Mouse (Mus musculus): ENCODE data around the gene Zfp277.

The Zfp277 gene

DNA sequence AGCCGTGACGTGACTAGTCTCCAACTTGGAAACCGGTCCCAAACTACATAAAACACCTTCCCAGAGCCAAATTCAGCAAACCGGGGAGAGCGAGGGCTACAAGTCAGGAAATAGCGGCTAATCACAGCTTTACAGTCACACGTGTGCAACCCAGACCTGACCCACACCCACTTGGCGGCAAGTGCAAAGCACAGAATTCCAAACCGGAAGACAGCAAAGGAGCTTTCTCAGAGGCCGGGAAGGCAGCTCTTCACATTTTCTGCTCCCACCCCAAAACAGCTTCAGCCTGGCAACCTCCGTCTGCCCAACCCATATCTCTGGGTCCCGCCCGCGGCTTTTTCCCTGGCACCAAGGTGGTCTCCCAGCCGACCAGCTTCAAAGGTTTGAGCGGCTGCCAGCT, 496 bp downstream of the Zfp277 start:
- peak; percentile 68 for DNase-seq (ENCODE audit: low read depth, low spot score)

DNA sequence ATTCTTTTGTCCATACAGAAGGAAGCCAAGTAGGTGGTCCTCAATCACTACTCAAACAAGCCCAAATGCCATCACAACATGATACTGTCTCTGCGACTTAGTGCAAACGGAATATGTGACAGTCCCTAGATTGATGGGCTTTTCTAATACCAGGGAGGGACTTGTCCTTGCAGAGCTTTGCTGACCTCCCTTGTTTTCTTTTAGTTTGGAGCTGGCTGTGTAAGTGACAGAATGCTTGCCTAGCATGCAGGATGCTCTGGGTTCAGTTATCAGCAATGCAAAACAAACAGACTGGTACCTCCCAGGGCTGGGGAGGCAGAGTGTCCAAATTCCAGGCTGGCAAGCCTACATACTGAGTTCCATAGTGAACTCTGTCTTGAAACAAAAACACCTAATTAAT, 7.7 kb downstream of the Zfp277 start:
- DNase-seq (ENCODE audit: low read depth, low spot score): no peak

DNA sequence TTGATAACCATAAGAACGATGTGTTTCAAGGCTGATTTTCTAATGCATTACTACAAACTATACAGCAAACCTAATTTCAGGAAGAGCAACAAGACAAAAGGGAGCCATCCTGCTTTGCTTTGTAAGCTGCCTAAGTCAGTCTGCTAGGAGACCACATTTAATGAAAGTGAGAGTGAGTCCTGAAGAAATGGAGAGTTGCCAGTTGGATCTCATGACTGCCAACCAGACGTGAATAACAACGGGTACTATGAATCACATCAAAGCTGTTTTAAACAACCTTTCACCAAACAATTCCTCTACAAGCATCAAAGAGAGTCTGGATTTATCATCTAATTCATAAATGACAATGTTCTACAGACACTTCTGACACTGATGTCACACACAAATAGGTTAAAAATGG, 11.6 kb downstream of the Zfp277 start:
- DNase-seq (ENCODE audit: low read depth, low spot score): no peak

- DNase-seq (ENCODE audit: low read depth, low spot score): no peak
These were observed 14.6 kb downstream of the Zfp277 start for GRCm38 (mm10) chr12:40431075-40431474.

- no peak for DNase-seq (ENCODE audit: low read depth, low spot score)
These were observed 15.7 kb downstream of the Zfp277 start for GRCm38 (mm10) chr12:40429976-40430375.

DNA sequence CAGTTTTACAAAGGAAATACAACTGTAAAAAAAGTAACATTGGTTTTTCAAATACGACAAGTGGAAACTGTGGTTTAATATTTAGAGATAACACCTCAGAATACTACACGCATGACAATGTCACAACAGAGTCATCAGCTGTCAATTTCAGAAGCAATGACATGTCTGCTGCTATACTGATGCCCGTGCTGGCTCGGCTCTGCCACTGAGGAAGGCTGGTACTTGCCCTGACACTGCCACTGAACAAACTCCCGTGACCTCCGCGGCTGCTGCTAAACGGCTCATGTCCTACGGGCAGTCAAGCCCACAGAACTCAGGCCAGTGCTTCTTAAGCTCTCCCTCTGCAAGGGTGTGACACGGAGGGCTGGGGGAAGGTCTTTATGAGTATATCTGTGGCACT, 18.1 kb downstream of the Zfp277 start:
- no peak for DNase-seq (ENCODE audit: low read depth, low spot score)

GRCm38 (mm10) chr12:40424991-40425390, 20.7 kb downstream of the Zfp277 start:
- DNase-seq (ENCODE audit: low read depth, low spot score): no peak

GRCm38 (mm10) chr12:40417257-40417656, 28.4 kb downstream of the Zfp277 start:
- no peak for DNase-seq (ENCODE audit: low read depth, low spot score)

DNA sequence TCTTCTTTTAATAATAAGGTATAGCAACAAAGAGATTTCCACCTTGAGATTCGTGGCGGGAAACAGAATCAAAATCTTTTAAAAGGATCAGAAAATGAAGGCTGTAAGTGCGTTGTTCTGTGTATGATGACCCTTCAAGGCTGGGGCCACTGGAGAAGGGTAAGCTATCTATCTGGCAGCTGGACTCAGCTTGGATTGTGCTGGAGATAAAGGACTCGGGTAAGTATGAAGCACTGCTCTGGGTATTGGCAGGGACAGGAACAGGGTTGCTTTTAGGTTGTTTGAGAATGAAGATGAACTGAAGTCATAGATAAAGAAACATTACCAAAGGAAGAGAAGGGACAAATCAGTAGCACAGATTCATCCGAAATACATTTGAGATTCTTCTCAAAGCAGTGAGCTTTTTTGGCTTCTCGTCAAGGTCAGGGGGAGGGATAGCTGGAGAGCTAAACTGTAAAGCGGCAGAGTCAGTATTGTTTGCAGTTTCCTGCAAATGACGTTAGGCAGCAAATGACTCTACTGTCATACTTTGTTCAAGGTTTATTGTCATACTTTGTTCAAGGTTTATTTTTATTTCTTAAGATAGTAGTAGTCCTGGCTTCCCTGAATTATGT, 30.3 kb downstream of the Zfp277 start:
- DNase-seq (ENCODE audit: low read depth, low spot score): no peak

GRCm38 (mm10) chr12:40414682-40415311, 30.9 kb downstream of the Zfp277 start:
- no peak for DNase-seq (ENCODE audit: low read depth, low spot score)

DNA sequence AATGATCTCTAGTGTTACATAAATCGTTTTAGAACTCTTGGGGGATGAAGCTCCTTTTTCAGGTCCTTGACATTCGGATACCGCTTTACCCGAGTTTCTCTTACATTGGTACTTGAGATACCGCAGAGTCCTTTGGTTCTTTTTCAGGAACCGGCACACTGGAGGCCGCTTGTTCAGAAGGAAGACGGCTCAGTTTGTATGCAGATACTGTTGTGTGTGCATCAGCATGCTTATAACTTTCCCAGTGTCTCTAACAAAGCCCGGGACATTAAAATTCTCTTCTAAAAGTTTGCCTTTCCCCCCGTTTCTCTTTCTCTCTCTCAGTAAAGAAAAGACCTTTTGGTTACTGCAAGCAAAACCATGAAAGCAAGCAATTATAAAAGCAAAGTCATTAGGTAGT, 45.9 kb downstream of the Zfp277 start:
- DNase-seq (ENCODE audit: low read depth, low spot score): no peak

GRCm38 (mm10) chr12:40399386-40399785, 46.3 kb downstream of the Zfp277 start:
- DNase-seq (ENCODE audit: low read depth, low spot score): no peak

DNA sequence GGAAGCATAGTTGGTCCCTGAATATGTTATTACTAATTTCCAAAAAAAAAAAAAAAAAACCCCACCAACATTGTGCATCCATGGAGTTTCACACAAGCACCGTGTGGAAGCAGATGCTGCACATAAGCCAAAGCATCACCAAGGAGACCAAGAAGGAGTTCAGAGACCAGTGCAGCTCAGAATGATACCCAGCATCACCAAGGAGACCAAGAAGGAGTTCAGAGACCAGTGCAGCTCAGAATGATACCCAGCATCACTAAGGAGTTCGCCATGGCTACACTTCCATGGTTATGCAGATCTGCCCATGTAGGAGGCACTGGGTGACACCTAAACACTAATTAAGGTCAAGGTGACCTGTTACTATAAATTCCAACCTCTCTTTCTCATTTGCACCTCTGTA, 46.8 kb downstream of the Zfp277 start:
- DNase-seq (ENCODE audit: low read depth, low spot score): no peak

- no peak for DNase-seq (ENCODE audit: low read depth, low spot score)
These were observed 52.8 kb downstream of the Zfp277 start for GRCm38 (mm10) chr12:40392869-40393268.

DNA sequence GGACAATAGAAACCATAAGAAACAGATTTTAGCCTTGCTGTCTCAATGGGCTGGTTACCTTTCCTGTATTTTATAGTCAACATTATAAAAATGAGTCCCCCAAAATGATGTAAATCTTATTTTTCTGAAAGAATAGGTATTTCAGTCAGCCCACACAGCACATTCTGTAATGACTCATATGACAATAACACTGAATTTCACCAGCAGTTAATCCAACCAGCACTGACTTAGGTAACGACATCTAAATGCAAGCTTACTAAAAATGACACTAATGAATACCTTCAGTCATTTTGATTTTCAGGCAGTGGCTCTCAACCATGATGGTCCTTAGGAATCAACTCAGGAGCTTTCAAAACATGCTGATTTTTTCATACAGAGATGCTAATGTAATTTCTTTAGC, 54.4 kb downstream of the Zfp277 start:
- DNase-seq (ENCODE audit: low read depth, low spot score): no peak

GRCm38 (mm10) chr12:40387786-40388185, 57.9 kb downstream of the Zfp277 start:
- no peak for DNase-seq (ENCODE audit: low read depth, low spot score)

GRCm38 (mm10) chr12:40385301-40385700, 60.4 kb downstream of the Zfp277 start:
- no peak for DNase-seq (ENCODE audit: low read depth, low spot score)

- no peak for DNase-seq (ENCODE audit: low read depth, low spot score)
These were observed 62.0 kb downstream of the Zfp277 start for GRCm38 (mm10) chr12:40383718-40384117.

DNA sequence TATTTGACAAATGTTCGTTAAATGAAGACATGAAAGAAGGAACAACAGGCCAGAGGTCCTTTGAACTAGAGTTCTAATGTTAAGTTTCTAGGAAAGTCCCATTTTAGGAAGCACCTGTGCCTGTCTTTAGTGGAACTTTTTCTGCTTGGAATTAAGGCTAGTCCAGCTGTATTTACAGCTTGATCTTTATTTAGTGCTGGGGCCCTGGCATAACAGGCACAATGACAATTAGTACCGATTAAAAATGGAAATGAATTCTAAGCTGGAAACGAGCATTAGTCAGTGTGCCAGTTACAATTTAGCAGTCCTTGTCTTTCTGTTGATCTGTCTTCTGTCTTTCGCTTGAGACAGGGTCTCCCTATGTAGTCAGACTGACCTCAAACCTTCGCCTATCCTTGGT, 63.2 kb downstream of the Zfp277 start:
- DNase-seq (ENCODE audit: low read depth, low spot score): no peak

DNA sequence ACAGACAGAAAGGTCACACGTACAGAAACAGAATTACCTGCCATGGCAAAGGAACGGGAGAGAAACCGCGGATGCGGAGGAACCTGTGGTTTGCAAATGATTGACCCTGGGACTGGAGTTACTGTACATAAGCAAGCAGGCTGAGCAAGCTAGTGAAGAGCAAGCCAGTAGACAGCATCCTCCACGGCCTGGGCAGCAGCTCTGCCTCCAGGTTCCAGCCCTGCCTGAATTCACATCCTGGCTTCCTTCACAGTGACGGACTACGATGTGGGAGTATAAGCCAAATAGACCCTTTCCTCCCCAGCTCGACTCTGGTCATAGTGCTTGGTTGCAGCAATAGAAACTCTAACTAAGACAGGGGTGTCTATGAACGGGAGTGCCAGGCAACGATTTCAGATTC, 63.9 kb downstream of the Zfp277 start:
- DNase-seq (ENCODE audit: low read depth, low spot score): no peak

DNA sequence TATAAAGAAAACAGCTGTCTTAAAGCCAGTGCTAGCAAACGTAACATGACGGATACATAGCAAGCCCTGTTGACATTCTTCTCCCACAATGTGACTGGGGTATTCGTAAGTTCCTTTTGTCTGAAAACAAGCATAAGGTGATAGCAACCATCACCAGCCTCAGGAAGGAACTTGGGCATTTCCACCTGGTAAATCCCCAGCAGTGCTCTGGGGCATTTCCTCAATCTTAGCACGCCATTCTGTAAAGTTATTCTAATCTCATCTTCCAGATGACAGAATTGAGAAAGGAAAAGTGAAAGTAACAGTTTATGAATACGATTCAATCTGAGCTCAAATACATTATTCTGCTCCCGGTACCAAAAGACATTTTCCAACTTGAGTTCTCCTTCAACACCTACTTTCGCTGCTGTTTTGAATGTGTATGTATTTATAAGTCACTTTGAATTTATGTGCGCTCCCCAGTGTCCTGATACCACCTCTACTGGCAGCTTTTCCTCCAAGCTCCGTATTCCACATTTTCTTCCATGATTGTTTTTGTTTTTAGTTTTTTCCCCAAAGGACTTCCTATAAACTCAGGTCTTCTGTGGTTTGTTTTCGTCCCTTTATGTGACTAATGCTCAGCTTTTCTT, 64.4 kb downstream of the Zfp277 start:
- DNase-seq (ENCODE audit: low read depth, low spot score): no peak

GRCm38 (mm10) chr12:40379538-40379923, 66.2 kb downstream of the Zfp277 start:
- no peak for DNase-seq (ENCODE audit: low read depth, low spot score)
